Mouse (Mus musculus): Measurements from ENCODE around the gene Hspa1a.
"Not testable (repeated sequence)": the region's sequence is repeated elsewhere in the genome, so short reads cannot be mapped to it uniquely, and the experiment has no call there.

The Hspa1a gene

GRCm38 (mm10) chr17:35000717-35001451, 28.9 kb upstream of the Hspa1a start, which contains the start of gene Vars:
Gene Vars (plus strand): TSS chr17:35000987.
- DNase-seq (ENCODE audit: low spot score), result peak; percentile 89

DNA sequence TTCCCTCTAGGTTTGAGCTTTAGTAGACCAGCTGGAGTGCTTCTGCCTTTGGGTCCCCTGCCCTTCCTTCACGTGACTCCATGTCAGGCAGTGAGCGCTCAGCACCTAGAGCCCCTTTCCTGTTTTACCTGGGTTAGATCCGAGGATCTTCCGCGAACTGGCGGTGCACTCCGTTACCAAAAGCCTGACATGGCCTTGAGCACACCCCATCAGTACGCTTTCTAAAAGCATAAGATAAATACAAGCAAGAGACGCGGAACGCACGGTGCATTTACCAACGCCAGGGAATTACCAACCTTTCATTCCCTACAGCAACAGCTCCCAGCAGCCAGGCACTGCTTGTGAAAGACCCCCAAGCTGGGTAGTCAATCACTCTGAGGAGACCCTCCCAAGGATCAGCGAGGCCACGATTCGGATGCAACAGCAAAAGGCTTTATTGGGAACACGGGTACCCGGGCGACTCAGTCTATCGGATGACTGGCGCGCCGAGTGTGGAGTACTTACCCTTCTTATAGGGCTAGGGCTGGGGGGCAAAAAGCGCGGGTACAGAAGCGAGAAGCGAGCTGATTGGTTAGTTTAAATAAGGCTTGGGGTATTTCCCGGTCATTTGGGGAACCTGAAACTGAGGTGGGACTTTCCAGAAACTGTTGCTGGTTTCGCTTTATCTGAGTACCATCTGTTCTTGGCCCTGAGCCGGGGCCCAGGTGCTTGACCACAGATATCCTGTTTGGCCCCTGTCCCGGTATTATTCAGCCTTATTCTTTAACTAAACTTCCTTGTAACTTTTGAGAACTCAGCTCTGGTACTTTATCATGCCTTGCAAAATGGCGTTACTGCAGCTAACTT, 28.1 kb upstream of the Hspa1a start:
- not testable (repeated sequence) for DNase-seq (ENCODE audit: low spot score)

DNA sequence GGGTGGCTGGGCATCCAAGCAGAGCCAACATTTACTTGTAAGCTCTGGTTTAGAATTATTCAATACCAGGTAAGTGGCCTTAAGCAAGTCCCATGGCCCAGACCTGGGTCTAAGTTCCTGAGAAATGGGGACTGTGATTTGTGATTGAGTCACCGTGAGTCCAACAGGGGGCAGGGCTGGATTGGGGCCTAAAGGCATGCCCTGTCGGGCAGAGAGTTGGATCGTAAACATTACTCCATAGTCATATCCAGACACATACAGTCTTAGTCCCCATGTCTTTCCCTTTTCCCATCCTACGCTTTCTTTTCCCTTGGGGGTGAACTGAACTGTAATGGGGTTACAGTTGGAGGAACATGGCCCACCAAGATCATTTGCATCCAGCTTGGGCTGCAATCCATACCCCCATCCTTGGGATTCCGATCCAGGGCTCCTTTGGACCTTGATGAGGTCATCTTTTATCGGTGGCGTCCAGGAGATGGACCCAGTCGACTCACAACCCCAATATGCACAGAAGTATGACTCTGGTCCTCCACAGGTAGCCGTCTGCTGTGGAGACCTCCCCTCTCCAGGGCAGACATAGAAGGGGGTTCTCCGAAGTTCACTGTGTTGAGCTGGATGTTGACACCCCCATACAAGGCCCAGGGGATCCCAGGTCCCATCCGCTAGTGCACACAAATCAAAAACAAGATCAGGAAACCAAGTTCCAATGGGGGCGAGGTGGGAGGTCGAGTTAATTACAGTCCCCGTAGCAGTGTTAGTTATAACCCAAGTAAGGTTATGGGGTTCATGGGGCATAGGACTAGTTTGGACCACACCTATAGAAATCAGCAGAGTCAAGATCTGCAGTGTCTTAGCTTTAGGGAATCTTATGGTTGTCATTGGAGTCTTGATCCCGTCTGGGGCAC, 26.8 kb upstream of the Hspa1a start:
- DNase-seq (ENCODE audit: low spot score), result no peak

DNA sequence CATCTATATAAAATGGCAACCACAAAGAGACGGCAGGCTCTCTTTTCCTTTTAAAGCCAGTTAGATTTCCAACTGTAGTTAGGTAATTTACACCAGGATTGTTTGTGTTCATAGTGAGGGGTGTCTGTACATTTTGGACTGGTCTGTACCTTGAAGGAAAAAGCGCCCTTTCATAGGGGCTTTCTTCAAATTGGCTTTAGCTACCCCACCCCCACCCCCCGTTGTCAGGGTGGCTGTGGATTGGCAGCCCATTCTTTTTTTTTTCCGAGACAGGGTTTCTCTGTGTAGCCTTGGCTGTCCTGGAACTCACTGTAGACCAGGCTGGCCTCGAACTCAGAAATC, 25.2 kb upstream of the Hspa1a start:
- no peak for DNase-seq (ENCODE audit: low spot score)

- no peak for DNase-seq (ENCODE audit: low spot score)
These were observed 24.6 kb upstream of the Hspa1a start for GRCm38 (mm10) chr17:34996411-34997141.

- DNase-seq (ENCODE audit: low spot score), result not testable (repeated sequence)
These were observed 24.0 kb upstream of the Hspa1a start for GRCm38 (mm10) chr17:34995927-34996326.

- DNase-seq (ENCODE audit: low spot score), result not testable (repeated sequence)
These were observed 23.2 kb upstream of the Hspa1a start for GRCm38 (mm10) chr17:34995192-34995591.

DNA sequence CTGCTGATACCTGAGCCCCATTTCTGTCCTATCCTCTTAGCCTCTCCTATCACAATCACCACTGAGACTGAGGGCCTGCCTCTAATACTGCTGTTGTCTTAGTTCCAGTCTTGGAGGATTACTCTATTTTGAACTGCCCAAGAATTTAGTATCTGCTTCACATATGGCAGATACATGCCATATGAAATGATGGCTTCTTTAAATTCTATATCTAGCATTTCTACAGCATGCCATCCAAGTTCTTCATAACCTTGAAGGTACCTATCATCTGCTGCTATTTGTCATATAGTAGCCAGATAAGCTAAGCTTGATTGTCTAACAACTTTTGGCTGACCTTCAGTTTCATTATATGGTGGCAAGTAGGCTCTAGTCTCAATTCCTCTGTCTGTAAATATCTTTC, 22.8 kb upstream of the Hspa1a start:
- no peak for DNase-seq (ENCODE audit: low spot score)

GRCm38 (mm10) chr17:34984218-34984617, 12.3 kb upstream of the Hspa1a start:
- no peak for DNase-seq (ENCODE audit: low spot score)

- no peak for DNase-seq (ENCODE audit: low spot score)
These were observed 10.4 kb upstream of the Hspa1a start for GRCm38 (mm10) chr17:34982328-34982727.

DNA sequence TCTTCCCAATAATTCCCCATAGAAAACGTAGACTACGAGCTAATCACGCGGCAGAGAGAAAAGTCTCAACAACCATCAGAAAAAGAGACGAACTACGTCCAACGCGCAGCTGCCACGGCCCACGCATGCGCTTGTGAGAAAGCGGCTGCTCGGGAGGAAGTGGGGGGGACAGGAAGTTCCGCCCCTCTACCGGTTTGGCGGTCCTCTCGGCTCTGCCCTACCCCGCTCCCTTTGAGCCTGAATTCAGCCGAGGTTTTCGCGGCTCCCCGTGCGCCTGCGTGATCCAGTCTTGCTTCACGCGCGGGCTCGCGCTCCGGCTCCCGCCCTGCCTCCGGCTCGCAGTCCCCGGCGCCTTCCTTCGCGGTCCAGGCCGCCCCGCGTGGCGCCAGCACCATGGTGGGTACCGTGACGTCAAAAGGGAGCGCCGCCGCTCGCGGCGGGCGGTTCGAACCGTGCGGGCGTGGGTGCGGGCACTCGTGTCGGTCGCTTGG, 9.8 kb upstream of the Hspa1a start, which contains the start of gene Lsm2:
TSS of gene Lsm2 (plus strand) at position 173 of the 491 bp plus-strand sequence.
- peak; percentile 87 for DNase-seq (ENCODE audit: low spot score)

DNA sequence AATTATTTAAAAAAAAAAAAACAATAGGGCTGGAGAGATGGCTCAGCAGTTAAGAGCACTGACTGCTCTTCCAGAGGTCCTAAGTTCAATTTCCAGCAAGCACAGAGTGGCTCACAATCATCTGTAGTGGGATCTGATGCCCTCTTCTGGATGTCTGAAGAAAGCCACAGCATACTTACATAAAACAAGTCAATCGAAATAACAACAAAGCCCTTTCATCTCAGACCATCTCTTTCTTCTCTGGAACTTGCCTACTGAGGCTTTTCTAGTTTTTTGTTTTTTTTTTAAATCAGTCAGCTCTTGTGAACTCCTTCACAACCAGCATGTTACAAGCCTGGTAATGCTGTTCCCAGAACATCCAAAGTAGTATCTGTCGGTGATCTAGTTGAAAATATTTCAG, 8.7 kb upstream of the Hspa1a start:
- DNase-seq (ENCODE audit: low spot score), result no peak

- no peak for DNase-seq (ENCODE audit: low spot score)
These were observed 7.7 kb upstream of the Hspa1a start for GRCm38 (mm10) chr17:34979631-34980030.

DNA sequence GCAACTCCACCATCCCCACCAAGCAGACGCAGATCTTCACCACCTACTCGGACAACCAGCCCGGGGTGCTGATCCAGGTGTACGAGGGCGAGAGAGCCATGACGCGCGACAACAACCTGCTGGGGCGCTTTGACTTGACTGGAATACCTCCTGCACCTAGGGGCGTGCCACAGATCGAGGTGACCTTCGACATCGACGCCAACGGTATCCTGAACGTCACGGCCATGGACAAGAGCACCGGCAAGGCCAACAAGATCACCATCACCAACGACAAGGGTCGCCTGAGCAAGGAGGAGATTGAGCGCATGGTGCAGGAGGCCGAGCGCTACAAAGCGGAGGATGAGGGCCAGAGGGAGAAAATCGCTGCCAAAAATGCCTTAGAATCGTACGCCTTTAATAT, 6.3 kb upstream of the Hspa1a start:
- no peak for DNase-seq (ENCODE audit: low spot score)

GRCm38 (mm10) chr17:34977000-34977399, 5.0 kb upstream of the Hspa1a start:
- DNase-seq (ENCODE audit: low spot score), result no peak

DNA sequence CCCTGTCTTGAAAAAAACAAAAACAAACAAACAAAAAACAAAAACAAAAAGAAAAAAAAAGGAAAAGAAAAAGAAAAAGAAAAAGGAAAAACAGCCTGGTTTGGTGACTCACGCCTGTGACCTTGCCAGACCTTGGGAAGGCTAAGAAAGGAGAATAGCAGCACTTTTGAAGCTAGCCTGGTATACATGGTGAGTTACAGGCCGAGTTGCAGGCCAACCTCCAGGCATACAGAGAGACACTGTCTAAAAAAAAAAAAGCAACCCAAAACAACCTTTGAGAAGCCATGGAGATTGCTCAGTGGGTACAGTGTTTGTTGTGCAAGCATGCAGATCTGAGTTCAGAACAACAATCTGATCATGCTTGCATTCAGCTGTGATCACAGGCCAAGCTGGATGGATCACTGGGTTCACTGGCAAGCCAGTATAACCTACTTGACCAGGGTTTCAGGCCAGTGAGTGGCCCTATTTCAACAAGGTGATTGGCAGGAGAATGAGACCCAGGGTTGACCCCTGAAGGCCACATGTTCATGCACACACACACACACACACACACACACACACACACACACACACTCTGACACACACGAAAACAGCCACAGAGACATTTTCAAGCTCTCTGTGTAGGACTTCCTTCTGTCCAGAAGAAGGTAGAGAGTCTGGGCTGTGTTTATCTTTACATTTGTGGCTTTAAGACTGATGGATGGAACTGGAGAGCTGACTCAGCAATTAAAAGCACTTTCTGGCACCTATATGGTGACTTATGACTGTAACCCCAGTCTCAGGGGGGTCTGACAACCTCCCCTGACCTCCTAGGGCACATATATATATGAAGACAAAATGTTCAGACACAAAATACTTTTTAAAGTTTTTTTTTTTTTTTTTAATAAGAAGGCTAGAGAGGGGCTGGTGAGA, 3.9 kb upstream of the Hspa1a start:
- no peak for DNase-seq (ENCODE audit: low spot score)

GRCm38 (mm10) chr17:34971694-34972068, 275 bp downstream of the Hspa1a start:
- DNase-seq (ENCODE audit: low spot score), result not testable (repeated sequence)

DNA sequence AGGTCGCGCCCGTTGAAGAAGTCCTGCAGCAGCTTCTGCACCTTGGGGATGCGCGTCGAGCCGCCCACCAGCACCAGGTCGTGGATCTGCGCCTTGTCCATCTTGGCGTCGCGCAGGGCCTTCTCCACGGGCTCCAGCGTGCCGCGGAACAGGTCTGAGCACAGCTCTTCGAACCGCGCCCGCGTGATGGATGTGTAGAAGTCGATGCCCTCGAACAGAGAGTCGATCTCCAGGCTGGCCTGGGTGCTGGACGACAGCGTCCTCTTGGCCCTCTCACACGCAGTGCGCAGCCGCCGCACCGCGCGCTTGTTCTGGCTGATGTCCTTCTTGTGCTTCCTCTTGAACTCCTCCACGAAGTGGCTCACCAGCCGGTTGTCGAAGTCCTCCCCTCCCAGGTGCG, 1.1 kb downstream of the Hspa1a start:
- DNase-seq (ENCODE audit: low spot score), result not testable (repeated sequence)

- DNase-seq (ENCODE audit: low spot score), result not testable (repeated sequence)
These were observed 2.1 kb downstream of the Hspa1a start, which contains the start of gene Gm20481 for GRCm38 (mm10) chr17:34969822-34970221. Gene Gm20481 (plus strand): TSS chr17:34969912.

GRCm38 (mm10) chr17:34965627-34966026, 6.3 kb downstream of the Hspa1a start:
- no peak for DNase-seq (ENCODE audit: low spot score)

Measured in ovary, postnatal 10 days (tissue).